Mouse (Mus musculus) hindbrain, embryonic 16.5 days (tissue): ENCODE measurements around the gene Srpr. TPM values are rescaled to one million over a fixed set of nuclear protein-coding genes. Genes with fewer than 3 reads are reported as not detected.

Source experiments
- ATAC-seq: fragments of 200-750 bp; cut with Nextera tagmentation; 2 replicates; pipeline ENCODE4 v1.8.0; 2017; ENCODE audit warnings: moderate TSS enrichment, moderate library complexity
- H3K27ac ChIP-seq: fragments of 300-500 bp; sonication (generic); 2 replicates; pipeline ENCODE4 v1.5.1; 2014; ENCODE audit warnings: low read depth, mild to moderate bottlenecking, control low read depth, low read length, moderate library complexity
- H3K27me3 ChIP-seq: fragments of 300-500 bp; sonication (generic); replicated peaks from 2 replicates; pipeline ENCODE4 v1.6.1; 2014; ENCODE audit warnings: low read length; ENCODE audit not compliant: control insufficient read depth, insufficient read depth
- H3K36me3 ChIP-seq: fragments of 300-500 bp; sonication (generic); 2 replicates; pipeline ENCODE4 v1.6.1; 2014; ENCODE audit warnings: mild to moderate bottlenecking, low read length, moderate library complexity, mixed read lengths; ENCODE audit not compliant: control insufficient read depth, insufficient read depth
- H3K4me1 ChIP-seq: fragments of 300-500 bp; sonication (generic); 2 replicates; pipeline ENCODE4 v1.6.1; 2014; ENCODE audit warnings: low read depth, low read length; ENCODE audit not compliant: control insufficient read depth, insufficient read depth
- H3K4me2 ChIP-seq: fragments of 300-500 bp; sonication (generic); 2 replicates; pipeline ENCODE4 v1.6.1; 2014; ENCODE audit warnings: mild to moderate bottlenecking, low read length, control low read depth, moderate library complexity
- H3K4me3 ChIP-seq: fragments of 300-500 bp; sonication (generic); 2 replicates; pipeline ENCODE4 v1.5.1; 2014; ENCODE audit warnings: mild to moderate bottlenecking, low read length, control low read depth, moderate library complexity
- H3K9ac ChIP-seq: fragments of 300-500 bp; sonication (generic); 2 replicates; pipeline ENCODE4 v1.6.1; 2014; ENCODE audit warnings: low read depth, mild to moderate bottlenecking, control low read depth, low read length, moderate library complexity
- H3K9me3 ChIP-seq: fragments of 300-500 bp; sonication (generic); 2 replicates; pipeline ENCODE4 v1.6.1; 2014; ENCODE audit warnings: mild to moderate bottlenecking, low read length, moderate library complexity; ENCODE audit not compliant: control insufficient read depth
- WGBS: fragments of 180-500 bp; shearing (Covaris S2); extraction: QIAGEN DNeasy Blood & Tissue Kit; methylation state at CpG from one replicate; pipeline ENCODE4 v1.1.7; 2014; 5-methylcytosine and 5-hydroxymethylcytosine counted together
- polyA plus RNA-seq: library from polyadenylated mRNA; unstranded; fragments of >200 nt; fragmentation: Nextera tagmentation; extraction: Ambion mirVana; gene quantifications from 2 replicates; pipeline ENCODE4 v1.2.1, GENCODE M21; 2015

Gene Srpr
- polyA plus RNA-seq, 1 experiment from 2014 or later: 63.4 TPM

GRCm38 (mm10) chr9:35164142-35164874 is 35.7 kb upstream of the Srpr start:
- Histone ChIP-seq H3K9ac (no peak overlapping the region), H3K4me3 (no peak overlapping the region), H3K27me3 (no peaks in the 10 kb centered on the region), H3K4me1 (peaks cover 3% of the 10 kb centered on the region; the same call in 1 of the 2 replicates), H3K9me3 (no peaks in the 10 kb centered on the region), H3K36me3 (no peaks in the 10 kb centered on the region), H3K4me2 (no peak overlapping the region), H3K27ac (no peak overlapping the region)
- ATAC-seq: no peak
- 93% methylated on average over 5 of the region's 5 CpGs for WGBS

- Histone ChIP-seq H3K4me1 (peaks cover 3% of the 10 kb centered on the region; the same call in 1 of the 2 replicates), H3K4me3 (no peak overlapping the region), H3K36me3 (peaks cover 4% of the 10 kb centered on the region), H3K27me3 (no peaks in the 10 kb centered on the region), H3K9ac (no peak overlapping the region), H3K9me3 (no peaks in the 10 kb centered on the region), H3K27ac (no peak overlapping the region), H3K4me2 (no peak overlapping the region)
- 25% methylated on average over 3 of the region's 3 CpGs for WGBS
- ATAC-seq: peak; percentile 48; the same call in 1 of the 2 replicates
These were observed 33.7 kb upstream of the Srpr start for GRCm38 (mm10) chr9:35166144-35166797.

GRCm38 (mm10) chr9:35166798-35167635 is 33.0 kb upstream of the Srpr start:
- H3K4me1 ChIP-seq: peaks cover 3% of the 10 kb centered on the region; the same call in 1 of the 2 replicates
- no peak overlapping the region for H3K4me3 ChIP-seq
- H3K27ac ChIP-seq: no peak overlapping the region; the same call in 1 of the 2 replicates
- no peaks in the 10 kb centered on the region for H3K9me3 ChIP-seq
- WGBS: 19% methylated on average over 9 of the region's 9 CpGs
- H3K4me2 ChIP-seq: no peak overlapping the region
- H3K27me3 ChIP-seq: no peaks in the 10 kb centered on the region
- no peak overlapping the region for H3K9ac ChIP-seq
- H3K36me3 ChIP-seq: peaks cover 4% of the 10 kb centered on the region
- peak; percentile 34; the same call in 1 of the 2 replicates for ATAC-seq

GRCm38 (mm10) chr9:35170071-35170470 is 29.9 kb upstream of the Srpr start:
- no peak for ATAC-seq
- Histone ChIP-seq H3K27ac (no peak overlapping the region), H3K27me3 (no peaks in the 10 kb centered on the region), H3K36me3 (peaks cover 4% of the 10 kb centered on the region), H3K4me2 (no peak overlapping the region), H3K4me1 (peaks cover 11% of the 10 kb centered on the region), H3K9ac (no peak overlapping the region), H3K9me3 (no peaks in the 10 kb centered on the region), H3K4me3 (no peak overlapping the region)
- 97% methylated on average over 7 of the region's 7 CpGs for WGBS

GRCm38 (mm10) chr9:35173331-35173730 is 26.6 kb upstream of the Srpr start:
- H3K4me3 ChIP-seq: no peak overlapping the region
- H3K9ac ChIP-seq: no peak overlapping the region
- no peak overlapping the region for H3K27ac ChIP-seq
- 97% methylated on average over 1 of the region's 1 CpGs for WGBS
- H3K36me3 ChIP-seq: peaks cover 4% of the 10 kb centered on the region
- H3K9me3 ChIP-seq: no peaks in the 10 kb centered on the region
- no peak for ATAC-seq
- H3K4me1 ChIP-seq: peaks cover 12% of the 10 kb centered on the region
- no peak overlapping the region for H3K4me2 ChIP-seq
- H3K27me3 ChIP-seq: no peaks in the 10 kb centered on the region

- Histone ChIP-seq H3K36me3 (no peaks in the 10 kb centered on the region), H3K9me3 (no peaks in the 10 kb centered on the region), H3K4me3 (peak within 1 kb of the TSS; percentile 56), H3K27ac (peak within 1 kb of the TSS; percentile 84), H3K4me2 (peak within 1 kb of the TSS; percentile 86), H3K27me3 (no peaks in the 10 kb centered on the region), H3K9ac (peak within 1 kb of the TSS; percentile 69), H3K4me1 (peaks cover 12% of the 10 kb centered on the region)
- ATAC-seq: peak; percentile 98
- under 1% methylated on average over 38 of the region's 38 CpGs for WGBS
These were observed 24.5 kb upstream of the Srpr start, which contains the start of gene Dcps for GRCm38 (mm10) chr9:35175251-35176123. TSS of gene Dcps (minus strand) at chr9:35176061.

- Histone ChIP-seq H3K27me3 (no peaks in the 10 kb centered on the region), H3K27ac (no peak overlapping the region; the same call in 1 of the 2 replicates), H3K4me3 (peak overlapping the region; percentile 56), H3K36me3 (no peaks in the 10 kb centered on the region), H3K4me2 (peak overlapping the region; percentile 86), H3K9ac (peak overlapping the region; percentile 69), H3K9me3 (no peaks in the 10 kb centered on the region), H3K4me1 (peaks cover 12% of the 10 kb centered on the region)
- ATAC-seq: no peak
- 48% methylated on average over 14 of the region's 14 CpGs for WGBS
These were observed 23.8 kb upstream of the Srpr start for GRCm38 (mm10) chr9:35176124-35176659.

GRCm38 (mm10) chr9:35182832-35183231 is 17.1 kb upstream of the Srpr start:
- no peak overlapping the region for H3K27ac ChIP-seq
- H3K36me3 ChIP-seq: no peaks in the 10 kb centered on the region
- ATAC-seq: no peak
- no peaks in the 10 kb centered on the region for H3K4me1 ChIP-seq
- no peaks in the 10 kb centered on the region for H3K27me3 ChIP-seq
- no peak overlapping the region for H3K4me2 ChIP-seq
- H3K9me3 ChIP-seq: no peaks in the 10 kb centered on the region
- H3K4me3 ChIP-seq: no peak overlapping the region
- no peak overlapping the region for H3K9ac ChIP-seq
- WGBS: 82% methylated on average over 2 of the region's 2 CpGs
